Mouse (Mus musculus): Measurements from ENCODE around the gene Ak7. TPM values are rescaled to one million over a fixed set of nuclear protein-coding genes. Genes with fewer than 3 reads are reported as not detected.

Gene Ak7
- polyA plus RNA-seq, 1 experiment from 2014 or later, result 0.13 TPM

DNA sequence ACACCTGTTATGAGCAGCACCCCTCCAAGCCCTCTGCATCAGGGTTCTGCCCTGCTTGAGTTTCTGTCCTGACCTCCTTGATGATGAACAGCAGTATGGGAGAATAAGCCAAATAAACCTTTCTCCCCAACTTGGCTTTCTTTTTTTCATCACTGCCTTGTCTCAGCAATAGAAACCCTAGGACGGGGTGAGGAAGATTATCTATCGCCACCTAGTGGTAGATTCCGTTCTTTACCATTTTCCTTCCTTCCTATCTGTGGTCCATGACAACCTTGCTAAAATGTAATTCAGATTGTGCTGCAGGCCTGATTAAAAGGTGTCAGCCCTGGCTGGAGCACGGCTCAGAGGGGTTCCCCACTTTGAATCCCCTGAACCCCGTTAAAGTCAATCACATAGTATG, 16.9 kb downstream of the Ak7 start:
- H3K4me3 ChIP-seq (ENCODE audit: low read depth, low read length), result no peak overlapping the region
- ATAC-seq (replicated peaks; ENCODE audit: low FRiP score), result 0 out of 2 replicates have a peak, but pooled peaks have one; percentile 33
- H3K9ac ChIP-seq (ENCODE audit: low read length), result no peak overlapping the region
- H3K27ac ChIP-seq (ENCODE audit: low read depth, low read length), result no peak overlapping the region
- H3K4me2 ChIP-seq (ENCODE audit: low read depth, low read length, severe bottlenecking), result no peak overlapping the region
- no peak for DNase-seq (ENCODE audit: low spot score)
- no peaks in the 10 kb centered on the region for H3K9me3 ChIP-seq (ENCODE audit: control insufficient read depth, low read length)
- H3K36me3 ChIP-seq (ENCODE audit: control insufficient read depth, insufficient read depth, low read length), result no peaks in the 10 kb centered on the region
- WGBS, result 2% methylated on average over 5 of the region's 5 CpGs
- no peaks in the 10 kb centered on the region for H3K27me3 ChIP-seq (ENCODE audit: control insufficient read depth, insufficient read depth, low read length)
- no peaks in the 10 kb centered on the region for H3K4me1 ChIP-seq (replicated peaks; ENCODE audit: control insufficient read depth, insufficient read depth, low read length)

DNA sequence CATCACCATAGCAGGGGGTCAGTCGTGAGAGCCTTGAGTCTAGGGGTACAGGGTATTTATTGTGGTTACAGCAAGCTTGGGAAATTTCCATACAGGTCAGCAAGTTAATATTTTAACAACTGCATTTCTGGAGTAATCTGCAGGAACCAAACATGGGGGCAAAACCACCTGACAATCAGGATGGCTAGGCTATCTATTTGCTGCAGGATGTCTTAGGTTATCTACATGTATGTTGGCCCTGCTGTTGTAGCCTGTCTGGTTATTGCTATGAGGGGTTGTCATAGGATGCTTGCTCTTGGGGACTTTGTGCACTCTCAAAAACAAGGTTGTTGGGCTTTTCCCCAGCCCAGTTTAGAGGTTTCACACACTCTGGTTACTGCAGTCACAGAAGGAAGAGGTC, 18.8 kb downstream of the Ak7 start:
- WGBS, result 46% methylated on average over 1 of the region's 1 CpGs

DNA sequence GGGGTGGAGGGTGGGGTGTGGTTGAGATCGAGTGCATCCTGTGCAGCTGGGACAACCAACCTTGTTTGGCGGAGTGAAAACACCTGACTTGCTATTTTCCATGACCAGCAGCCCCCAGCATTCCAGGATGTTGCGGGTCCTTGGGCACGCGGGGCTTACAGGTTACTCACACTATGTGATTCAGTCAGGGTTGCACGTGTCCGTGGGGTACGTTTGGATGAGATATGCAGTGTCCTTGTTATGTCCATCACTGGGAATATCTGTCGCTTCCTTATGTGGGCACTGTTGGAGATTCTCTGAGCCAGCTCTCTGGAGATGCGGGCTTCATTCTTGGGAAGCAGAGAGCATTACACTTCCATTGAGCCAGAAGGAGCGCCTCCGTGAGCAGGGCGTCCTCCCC, 20.0 kb downstream of the Ak7 start:
- DNase-seq (ENCODE audit: low spot score), result no peak
- Histone ChIP-seq H3K36me3 (ENCODE audit: control insufficient read depth, insufficient read depth, low read length) (no peaks in the 10 kb centered on the region), H3K9ac (ENCODE audit: low read length) (no peak overlapping the region), H3K27ac (ENCODE audit: low read depth, low read length) (no peak overlapping the region), H3K4me3 (ENCODE audit: low read depth, low read length) (no peak overlapping the region), H3K27me3 (ENCODE audit: control insufficient read depth, insufficient read depth, low read length) (no peaks in the 10 kb centered on the region), H3K4me2 (ENCODE audit: low read depth, low read length, severe bottlenecking) (no peak overlapping the region), H3K9me3 (ENCODE audit: control insufficient read depth, low read length) (no peaks in the 10 kb centered on the region), H3K4me1 (replicated peaks; ENCODE audit: control insufficient read depth, insufficient read depth, low read length) (no peaks in the 10 kb centered on the region)
- ATAC-seq (replicated peaks; ENCODE audit: low FRiP score), result no peak
- WGBS, result 79% methylated on average over 13 of the region's 13 CpGs

More for the DNA sequence above, 18.8 kb downstream of the Ak7 start:
- DNase-seq (ENCODE audit: low spot score) (no peak), ATAC-seq (replicated peaks; ENCODE audit: low FRiP score) (no peak)
- Histone ChIP-seq H3K27ac (ENCODE audit: low read depth, low read length) (no peak overlapping the region), H3K36me3 (ENCODE audit: control insufficient read depth, insufficient read depth, low read length) (no peaks in the 10 kb centered on the region), H3K9me3 (ENCODE audit: control insufficient read depth, low read length) (no peaks in the 10 kb centered on the region), H3K4me2 (ENCODE audit: low read depth, low read length, severe bottlenecking) (no peak overlapping the region), H3K4me1 (replicated peaks; ENCODE audit: control insufficient read depth, insufficient read depth, low read length) (no peaks in the 10 kb centered on the region), H3K9ac (ENCODE audit: low read length) (no peak overlapping the region), H3K27me3 (ENCODE audit: control insufficient read depth, insufficient read depth, low read length) (no peaks in the 10 kb centered on the region), H3K4me3 (ENCODE audit: low read depth, low read length) (no peak overlapping the region)

DNA sequence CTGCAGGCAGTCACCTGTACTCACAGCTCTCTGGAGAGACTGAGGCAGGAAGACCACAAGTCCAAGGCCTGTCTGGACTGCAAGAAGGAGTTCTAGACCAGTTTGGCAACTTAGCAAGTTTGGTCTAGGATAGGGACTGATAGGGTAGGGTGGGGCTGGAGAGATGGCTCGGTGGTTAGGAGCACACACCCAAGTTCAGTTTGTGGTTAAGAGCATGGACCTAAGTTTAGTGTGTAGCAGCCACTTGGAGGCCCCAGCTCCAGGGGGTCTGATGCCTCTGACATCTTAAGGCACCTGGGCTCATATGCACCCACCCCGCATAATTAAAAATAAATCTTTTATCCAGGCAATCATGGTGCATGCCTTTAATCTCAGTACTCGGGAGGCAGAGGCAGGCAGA, 21.5 kb downstream of the Ak7 start:
- Histone ChIP-seq H3K27me3 (ENCODE audit: control insufficient read depth, insufficient read depth, low read length) (no peaks in the 10 kb centered on the region), H3K36me3 (ENCODE audit: control insufficient read depth, insufficient read depth, low read length) (no peaks in the 10 kb centered on the region), H3K4me1 (replicated peaks; ENCODE audit: control insufficient read depth, insufficient read depth, low read length) (no peaks in the 10 kb centered on the region), H3K9ac (ENCODE audit: low read length) (no peak overlapping the region), H3K4me3 (ENCODE audit: low read depth, low read length) (no peak overlapping the region), H3K9me3 (ENCODE audit: control insufficient read depth, low read length) (no peaks in the 10 kb centered on the region), H3K4me2 (ENCODE audit: low read depth, low read length, severe bottlenecking) (no peak overlapping the region), H3K27ac (ENCODE audit: low read depth, low read length) (no peak overlapping the region)
- WGBS, result 87% methylated on average over 3 of the region's 3 CpGs
- ATAC-seq (replicated peaks; ENCODE audit: low FRiP score) (no peak), DNase-seq (ENCODE audit: low spot score) (no peak)

- Histone ChIP-seq H3K4me3 (ENCODE audit: low read depth, low read length) (no peak overlapping the region), H3K27ac (ENCODE audit: low read depth, low read length) (no peak overlapping the region), H3K4me2 (ENCODE audit: low read depth, low read length, severe bottlenecking) (no peak overlapping the region), H3K9me3 (ENCODE audit: control insufficient read depth, low read length) (no peaks in the 10 kb centered on the region), H3K9ac (ENCODE audit: low read length) (no peak overlapping the region), H3K4me1 (replicated peaks; ENCODE audit: control insufficient read depth, insufficient read depth, low read length) (no peaks in the 10 kb centered on the region), H3K36me3 (ENCODE audit: control insufficient read depth, insufficient read depth, low read length) (no peaks in the 10 kb centered on the region), H3K27me3 (ENCODE audit: control insufficient read depth, insufficient read depth, low read length) (no peaks in the 10 kb centered on the region)
- WGBS, result 25% methylated on average over 8 of the region's 8 CpGs
- ATAC-seq (replicated peaks; ENCODE audit: low FRiP score) (no peak), DNase-seq (ENCODE audit: low spot score) (peak; percentile 67)
Measured at GRCm38 (mm10) chr12:105727964-105728363, 22.2 kb downstream of the Ak7 start.

- H3K27me3 ChIP-seq (ENCODE audit: control insufficient read depth, insufficient read depth, low read length), result no peaks in the 10 kb centered on the region
- no peak overlapping the region for H3K4me3 ChIP-seq (ENCODE audit: low read depth, low read length)
- DNase-seq (ENCODE audit: low spot score), result no peak
- no peaks in the 10 kb centered on the region for H3K36me3 ChIP-seq (ENCODE audit: control insufficient read depth, insufficient read depth, low read length)
- no peak overlapping the region for H3K9ac ChIP-seq (ENCODE audit: low read length)
- H3K4me2 ChIP-seq (ENCODE audit: low read depth, low read length, severe bottlenecking), result no peak overlapping the region
- ATAC-seq (replicated peaks; ENCODE audit: low FRiP score), result no peak
- H3K9me3 ChIP-seq (ENCODE audit: control insufficient read depth, low read length), result no peaks in the 10 kb centered on the region
- WGBS, result 83% methylated on average over 6 of the region's 6 CpGs
- no peaks in the 10 kb centered on the region for H3K4me1 ChIP-seq (replicated peaks; ENCODE audit: control insufficient read depth, insufficient read depth, low read length)
- no peak overlapping the region for H3K27ac ChIP-seq (ENCODE audit: low read depth, low read length)
Measured at GRCm38 (mm10) chr12:105730851-105731460, 25.2 kb downstream of the Ak7 start.

- H3K9me3 ChIP-seq (ENCODE audit: control insufficient read depth, low read length), result no peaks in the 10 kb centered on the region
- DNase-seq (ENCODE audit: low spot score) (no peak), ATAC-seq (replicated peaks; ENCODE audit: low FRiP score) (no peak)
- 80% methylated on average over 9 of the region's 9 CpGs for WGBS
- no peak overlapping the region for H3K9ac ChIP-seq (ENCODE audit: low read length)
- no peaks in the 10 kb centered on the region for H3K27me3 ChIP-seq (ENCODE audit: control insufficient read depth, insufficient read depth, low read length)
- H3K4me1 ChIP-seq (replicated peaks; ENCODE audit: control insufficient read depth, insufficient read depth, low read length), result no peaks in the 10 kb centered on the region
- H3K27ac ChIP-seq (ENCODE audit: low read depth, low read length), result no peak overlapping the region
- H3K36me3 ChIP-seq (ENCODE audit: control insufficient read depth, insufficient read depth, low read length), result no peaks in the 10 kb centered on the region
- H3K4me3 ChIP-seq (ENCODE audit: low read depth, low read length), result no peak overlapping the region
- H3K4me2 ChIP-seq (ENCODE audit: low read depth, low read length, severe bottlenecking), result no peak overlapping the region
Measured at GRCm38 (mm10) chr12:105733370-105734159, 27.8 kb downstream of the Ak7 start.

DNA sequence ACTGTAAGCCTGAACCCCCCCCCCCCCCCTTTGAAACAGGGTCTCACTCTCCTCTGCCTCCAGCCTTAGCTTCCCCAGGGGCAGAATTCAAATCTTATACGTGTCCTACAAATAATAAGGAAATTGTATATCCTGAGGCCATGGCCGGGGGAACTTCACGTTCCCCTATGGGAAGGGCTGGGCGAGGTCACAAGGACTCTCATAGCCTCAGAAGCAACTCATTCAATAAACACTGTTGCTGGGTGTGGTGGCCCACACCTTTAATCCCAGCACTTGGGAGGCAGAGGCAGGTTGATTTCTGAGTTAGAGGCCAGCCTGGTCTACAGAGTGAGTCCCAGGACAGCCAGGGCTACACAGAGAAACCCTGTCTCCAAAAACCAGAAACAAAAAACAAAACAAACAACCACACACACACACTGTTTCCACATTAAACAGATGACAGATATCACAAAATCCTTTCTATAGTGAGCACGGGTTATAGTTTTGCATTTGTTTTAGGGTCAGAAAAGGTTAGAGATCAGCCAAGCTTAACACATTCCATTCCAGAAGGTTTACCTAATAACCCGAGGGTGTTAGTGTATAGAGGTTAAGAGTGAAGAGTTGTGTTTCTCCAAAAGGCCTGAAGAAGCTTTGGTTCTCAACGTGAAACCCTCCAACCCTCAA, 29.6 kb downstream of the Ak7 start:
- 81% methylated on average over 7 of the region's 7 CpGs for WGBS
- no peak overlapping the region for H3K4me3 ChIP-seq (ENCODE audit: low read depth, low read length)
- no peak overlapping the region for H3K4me2 ChIP-seq (ENCODE audit: low read depth, low read length, severe bottlenecking)
- H3K9me3 ChIP-seq (ENCODE audit: control insufficient read depth, low read length), result no peaks in the 10 kb centered on the region
- no peaks in the 10 kb centered on the region for H3K27me3 ChIP-seq (ENCODE audit: control insufficient read depth, insufficient read depth, low read length)
- no peak overlapping the region for H3K9ac ChIP-seq (ENCODE audit: low read length)
- DNase-seq (ENCODE audit: low spot score) (no peak), ATAC-seq (replicated peaks; ENCODE audit: low FRiP score) (no peak)
- H3K27ac ChIP-seq (ENCODE audit: low read depth, low read length), result no peak overlapping the region
- H3K4me1 ChIP-seq (replicated peaks; ENCODE audit: control insufficient read depth, insufficient read depth, low read length), result no peaks in the 10 kb centered on the region
- no peaks in the 10 kb centered on the region for H3K36me3 ChIP-seq (ENCODE audit: control insufficient read depth, insufficient read depth, low read length)

All from forebrain, embryonic 11.5 days (tissue).